Mouse (Mus musculus): Measurements from ENCODE around the gene Med14. TPM values are rescaled to one million over a fixed set of nuclear protein-coding genes. Genes with fewer than 3 reads are reported as not detected.

Gene Med14
- total RNA-seq, 2 experiments from 2014 or later: 20.5 to 28.9 TPM

DNA sequence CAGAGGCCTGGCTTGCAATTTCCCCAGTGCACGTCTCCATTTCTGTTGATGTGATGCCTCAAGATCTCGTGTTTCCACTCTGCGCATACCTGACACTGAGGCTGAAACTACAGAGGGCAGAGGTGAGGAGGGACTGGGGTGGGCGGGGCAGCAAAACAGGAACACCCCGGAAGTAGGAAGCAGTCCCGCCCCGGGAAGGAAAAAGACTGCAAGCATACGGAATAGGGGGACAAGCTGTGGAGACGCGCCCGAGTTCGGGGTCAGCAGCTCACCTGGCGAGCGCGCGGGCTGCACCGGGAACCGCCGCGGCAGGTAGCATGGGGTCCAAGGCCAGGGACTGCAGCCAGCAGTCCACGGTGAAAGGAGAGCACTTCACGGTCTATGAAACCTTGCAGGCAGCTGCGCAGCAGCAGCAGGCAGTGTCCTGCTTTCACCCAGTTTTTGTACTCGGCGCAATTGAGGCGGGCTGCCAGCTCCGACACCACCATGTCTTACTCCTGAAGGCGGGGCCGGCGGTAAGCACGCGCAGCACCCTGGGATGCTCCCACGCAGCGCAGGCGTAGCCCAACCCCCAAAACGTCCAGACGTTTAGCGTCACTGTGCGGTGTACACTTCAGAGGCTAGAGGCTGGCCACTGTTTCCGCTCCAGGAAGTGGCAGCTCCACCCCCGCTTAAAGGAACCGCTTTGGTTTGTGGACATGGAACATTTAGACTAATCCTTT is 88.7 kb downstream of the Med14 start, which contains the start of gene 1810030O07Rik:
Gene 1810030O07Rik (minus strand): TSS at position 615 of the 722 bp plus-strand sequence.
- peak; percentile 92 to 95 for DNase-seq

DNA sequence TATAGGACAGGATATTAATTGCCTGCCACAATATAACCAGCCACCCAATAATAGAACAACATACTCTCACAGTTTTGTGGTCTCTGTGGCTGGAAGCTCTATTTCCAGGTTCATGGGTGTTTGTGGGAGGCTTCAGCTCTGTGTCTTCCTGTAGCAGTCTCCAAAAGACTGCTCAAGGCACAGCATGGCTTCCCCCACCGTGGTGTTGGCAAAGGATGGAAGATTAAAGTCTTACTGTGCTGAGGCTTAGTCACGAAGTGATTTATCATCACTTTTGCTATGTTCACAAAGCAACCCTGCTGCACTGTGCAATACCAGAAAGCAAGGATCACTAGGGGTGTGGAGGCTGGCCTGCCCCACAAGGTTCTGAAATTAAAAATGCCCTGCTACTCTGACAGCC is 108.0 kb downstream of the Med14 start:
- no peak for DNase-seq

GRCm38 (mm10) chrX:12651906-12652305 is 110.0 kb downstream of the Med14 start:
- DNase-seq: no peak

DNA sequence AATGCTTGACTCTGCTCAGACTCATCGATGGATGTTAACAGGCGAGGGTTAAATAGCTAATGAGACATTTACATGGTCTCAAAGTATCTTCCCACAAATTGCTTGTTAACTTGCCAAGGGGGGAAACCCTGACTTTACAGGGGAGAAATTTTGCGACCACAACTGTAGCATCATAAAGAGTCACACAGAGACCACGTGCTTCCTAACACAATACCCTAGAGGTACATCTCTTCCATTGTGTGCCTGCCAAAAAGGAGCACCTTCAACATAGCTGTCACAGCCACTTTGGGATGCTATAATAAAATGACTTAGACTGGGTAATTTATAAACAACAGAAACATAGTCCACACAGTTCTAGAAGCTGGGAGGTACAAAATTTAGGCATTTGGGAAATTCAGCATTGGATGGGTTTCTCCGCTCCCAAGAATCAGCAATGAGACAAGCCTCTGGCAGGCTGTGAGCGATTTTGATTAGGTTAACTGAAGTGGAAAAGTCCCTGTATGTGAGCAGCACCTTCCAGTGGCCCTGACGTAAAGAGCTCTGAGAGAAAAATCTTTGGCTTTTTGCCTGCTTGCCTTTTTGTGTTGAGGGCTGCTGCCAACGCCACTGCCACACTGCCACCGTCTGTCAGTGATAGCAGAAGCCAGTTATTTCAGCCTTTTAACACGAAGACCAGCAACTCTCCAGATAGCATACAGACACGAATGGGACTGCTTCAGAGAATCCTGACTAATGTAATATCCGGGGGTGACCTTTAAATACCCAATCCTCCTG is 116.2 kb downstream of the Med14 start:
- peak; percentile 10 to 23 for DNase-seq

DNA sequence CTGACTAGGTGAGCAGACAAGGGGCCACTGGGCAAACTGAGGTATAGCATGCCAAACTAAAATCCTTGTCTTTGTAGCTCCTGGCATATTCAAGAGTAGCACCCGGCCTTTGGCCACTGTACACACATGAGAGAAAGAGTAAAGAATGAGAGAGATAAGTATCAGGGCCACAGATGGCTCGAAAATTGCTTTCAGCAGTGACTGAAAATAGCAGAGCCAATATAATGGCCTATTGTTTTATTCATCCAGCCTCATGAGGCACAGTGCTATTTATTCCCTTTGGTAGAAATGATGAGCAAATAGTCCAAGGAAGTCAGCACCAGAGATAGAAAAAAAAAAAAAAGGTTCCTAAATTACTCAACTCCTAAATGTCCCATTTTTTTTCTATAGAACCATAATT is 116.9 kb downstream of the Med14 start:
- no peak for DNase-seq

Other genes starting within 250 kb of the Med14 start
- 10 to 100 TPM; 20.3 to 24.0 TPM for gene Atp6ap2, start 174.3 kb downstream of the Med14 start, total RNA-seq (2021)
- gene 1810030O07Rik, start 88.4 kb downstream of the Med14 start, total RNA-seq (2021): 10 to 100 TPM; 11.3 to 16.7 TPM